Comparison of ENCODE assay signal across 8 mouse cellular contexts in the genomic region with DNA sequence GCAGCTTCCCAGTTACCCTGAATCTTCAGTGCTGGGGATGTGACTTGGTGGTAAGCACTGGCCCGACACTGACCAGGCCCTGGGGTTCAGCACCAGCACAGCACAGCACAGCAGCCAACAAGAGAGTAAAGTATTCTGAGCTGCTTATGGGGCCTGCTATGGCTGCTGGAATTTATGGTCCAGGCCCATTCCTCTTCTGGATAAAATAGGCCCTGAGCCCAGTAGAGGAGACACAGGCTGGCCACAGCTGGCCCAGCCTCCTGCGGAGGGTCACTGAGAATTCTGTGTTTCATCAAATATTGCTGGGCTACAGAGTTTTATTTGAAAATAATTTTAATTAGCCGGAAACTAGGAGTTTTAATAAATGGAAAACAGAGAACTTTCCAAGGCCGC. TPM values are rescaled to one million over a fixed set of nuclear protein-coding genes. Genes with fewer than 3 reads are reported as not detected.
DNase-seq lines count a peak whose midpoint lies in the region; ATAC-seq and TF ChIP-seq lines count a peak whose summit lies in the region.

No protein-coding gene starts in this region.

- no peaks in the 10 kb centered on the region for H3K9me3 ChIP-seq in stomach, embryonic 16.5 days (replicated peaks; ENCODE audit: control insufficient read depth, low read length)
- H3K9me3 ChIP-seq in hindbrain, embryonic 11.5 days (ENCODE audit: control insufficient read depth, low read length) = no peaks in the 10 kb centered on the region

- no peak overlapping the region for H3K9ac ChIP-seq in heart, adult 2 months (ENCODE audit: low read depth, low read length)
- H3K9ac ChIP-seq in stomach, embryonic 16.5 days (ENCODE audit: low read length) = peak overlapping the region; percentile 16
- H3K9ac ChIP-seq in hindbrain, embryonic 11.5 days (ENCODE audit: low read depth, low read length) = no peak overlapping the region

- WGBS in heart, adult 2 months = 80% methylated on average over 4 of the region's 4 CpGs
- 47% methylated on average over 4 of the region's 4 CpGs for WGBS in thymus, adult 2 months
- WGBS in stomach, embryonic 16.5 days = 59% methylated on average over 4 of the region's 4 CpGs
- 87% methylated on average over 4 of the region's 4 CpGs for WGBS in hindbrain, embryonic 11.5 days

- no peak overlapping the region for H3K4me3 ChIP-seq in heart, adult 2 months
- no peak overlapping the region for H3K4me3 ChIP-seq in thymus, adult 2 months (ENCODE audit: control insufficient read depth, insufficient read depth, low read length)
- H3K4me3 ChIP-seq in stomach, embryonic 16.5 days (replicated peaks; ENCODE audit: low read length) = no peak overlapping the region
- no peak overlapping the region for H3K4me3 ChIP-seq in hindbrain, embryonic 11.5 days (ENCODE audit: low read depth, low read length)

- ATAC-seq in stomach, embryonic 16.5 days (ENCODE audit: insufficient read depth, low FRiP score) = no peak
- no peak for ATAC-seq in hindbrain, embryonic 11.5 days (ENCODE audit: low FRiP score)

- peaks cover under 1% of the 10 kb centered on the region; the same call in 1 of the 2 replicates for H3K36me3 ChIP-seq in heart, adult 2 months (ENCODE audit: control insufficient read depth, insufficient read depth, low read length)
- peaks cover 2% of the 10 kb centered on the region for H3K36me3 ChIP-seq in thymus, adult 2 months (ENCODE audit: control insufficient read depth, insufficient read depth, low read length)
- H3K36me3 ChIP-seq in stomach, embryonic 16.5 days (ENCODE audit: control insufficient read depth, insufficient read depth, low read length) = no peaks in the 10 kb centered on the region
- H3K36me3 ChIP-seq in hindbrain, embryonic 11.5 days (ENCODE audit: control insufficient read depth, insufficient read depth, low read length) = no peaks in the 10 kb centered on the region

- peaks cover 14% of the 10 kb centered on the region for H3K4me1 ChIP-seq in heart, adult 2 months (ENCODE audit: control insufficient read depth, insufficient read depth, low read length)
- peaks cover 64% of the 10 kb centered on the region for H3K4me1 ChIP-seq in thymus, adult 2 months (replicated peaks; ENCODE audit: control insufficient read depth, insufficient read depth, low read length)
- H3K4me1 ChIP-seq in stomach, embryonic 16.5 days (ENCODE audit: control insufficient read depth, insufficient read depth, low read length) = peaks cover 49% of the 10 kb centered on the region
- H3K4me1 ChIP-seq in hindbrain, embryonic 11.5 days (replicated peaks; ENCODE audit: control insufficient read depth, insufficient read depth, low read length) = peaks cover 3% of the 10 kb centered on the region; the same call in 1 of the 2 replicates

- no peaks in the 10 kb centered on the region for H3K27me3 ChIP-seq in heart, adult 2 months (ENCODE audit: control insufficient read depth, insufficient read depth, low read length)
- no peaks in the 10 kb centered on the region for H3K27me3 ChIP-seq in thymus, adult 2 months (ENCODE audit: control insufficient read depth, insufficient read depth, low read length)
- H3K27me3 ChIP-seq in stomach, embryonic 16.5 days (ENCODE audit: control insufficient read depth, insufficient read depth, low read length) = no peaks in the 10 kb centered on the region
- no peaks in the 10 kb centered on the region for H3K27me3 ChIP-seq in hindbrain, embryonic 11.5 days (ENCODE audit: control insufficient read depth, insufficient read depth, low read length)

- no peak for TF ChIP-seq POLR2A in heart, adult 2 months (IDR thresholded peaks at IDR 0.05; ENCODE audit: insufficient read depth, low read depth, low read length)
- no peak for TF ChIP-seq POLR2A in thymus, adult 2 months (IDR thresholded peaks at IDR 0.05; ENCODE audit: control insufficient read depth, extremely low read depth, insufficient read depth, low read length, poor library complexity)

- intact Hi-C loops in heart, adult 2 months (cut with DNase I) = no loop called here

- peak; percentile 29 to 41 for DNase-seq in heart, adult 2 months
- DNase-seq in heart, adult 8-10 months (ENCODE audit: low spot score) = no peak
- peak; percentile 25 for DNase-seq in thymus, adult 2 months
- no peak for DNase-seq in thymus, postnatal 10 days (ENCODE audit: low spot score in 2 of 2)
- DNase-seq in kidney, postnatal 10 days = peak; percentile 81
- no peak for DNase-seq in ovary, postnatal 10 days (ENCODE audit: low spot score)
- no peak for DNase-seq in hindbrain, embryonic 11.5 days (ENCODE audit: low spot score)

- H3K79me2 ChIP-seq in heart, adult 2 months (replicated peaks; ENCODE audit: control insufficient read depth, insufficient read depth, low read length) = no peaks in the 10 kb centered on the region

- peak overlapping the region; percentile 92 for H3K27ac ChIP-seq in heart, adult 2 months
- H3K27ac ChIP-seq in thymus, adult 2 months (ENCODE audit: control insufficient read depth, insufficient read depth, low read length) = peak overlapping the region; percentile 95
- peak overlapping the region; percentile 96 for H3K27ac ChIP-seq in stomach, embryonic 16.5 days (ENCODE audit: low read length)
- H3K27ac ChIP-seq in hindbrain, embryonic 11.5 days (ENCODE audit: low read depth, low read length) = no peak overlapping the region

- no peak for TF ChIP-seq CTCF in heart, adult 2 months (IDR thresholded peaks at IDR 0.05)
- TF ChIP-seq CTCF in thymus, adult 2 months (IDR thresholded peaks at IDR 0.05; ENCODE audit: borderline replicate concordance, control insufficient read depth, extremely low read depth, insufficient read depth, low read length, poor library complexity) = no peak

- H3K4me2 ChIP-seq in stomach, embryonic 16.5 days (ENCODE audit: low read depth, low read length) = no peak overlapping the region
- no peak overlapping the region for H3K4me2 ChIP-seq in hindbrain, embryonic 11.5 days (replicated peaks; ENCODE audit: low read depth, low read length)

- no peak for TF ChIP-seq EP300 in heart, adult 2 months (IDR thresholded peaks at IDR 0.05; ENCODE audit: insufficient read depth, low read depth, low read length)

RNA-seq across cellular contexts. Expression of a gene that starts 7.8 kb away (rescaled TPM):
- total RNA-seq in heart, adult 2 months (2021) = 10 to 100 TPM; 19.3 to 23.3 TPM
- polyA plus RNA-seq in heart, adult 2 months (2012; rRNA removed) = 15.7 and 19.8 TPM in 2 replicates
- total RNA-seq in heart, adult 8-10 months (2022) = 10 to 100 TPM; 23.5 to 25.4 (median 24.4) TPM
- polyA plus RNA-seq in thymus, adult 2 months (2012; rRNA removed) = 182 and 287 TPM in 2 replicates
- polyA plus RNA-seq in stomach, embryonic 16.5 days (2015; fragmentation: Nextera tagmentation; extraction: Ambion mirVana) = 12.7 and 14.5 TPM in 2 replicates
- polyA plus RNA-seq in hindbrain, embryonic 11.5 days (2014; fragmentation: Nextera tagmentation; extraction: Ambion mirVana) = 15.8 and 16.0 TPM in 2 replicates

Comparison
In these comparisons a context has a peak if more than half of its experiments do, and no peak if none do; other contexts are left out.
1. DNase-seq: peak in heart, adult 2 months (2 of 2), thymus, adult 2 months (single experiment) and kidney, postnatal 10 days (single experiment); none in heart, adult 8-10 months (single experiment), thymus, postnatal 10 days (0 of 2), ovary, postnatal 10 days (single experiment) and hindbrain, embryonic 11.5 days (single experiment).